Mouse (Mus musculus) layer of hippocampus, adult 11-12 months (tissue): ENCODE results near the gene Snx30.
A peak's percentile ranks its signal among the peaks of the same experiment; 100 is the strongest.
"Not testable (repeated sequence)": the region's sequence is repeated elsewhere in the genome, so short reads cannot be mapped to it uniquely, and the experiment has no call there.

ENCODE experiments used
- DNase-seq: peaks from one replicate; pipeline ENCODE4 v3.0.0; 2022; ENCODE audit warnings: low spot score

The Snx30 gene

GRCm38 (mm10) chr4:59805181-59805967 lies at the start of gene Snx30:
Snx30 (plus strand) TSS chr4:59805840.
- peak; percentile 90 for DNase-seq

- peak; percentile 71 for DNase-seq
Observed at GRCm38 (mm10) chr4:59756332-59757082, 49.1 kb upstream of the Snx30 start.

GRCm38 (mm10) chr4:59757452-59758435 lies 47.9 kb upstream of the Snx30 start:
- DNase-seq, result no peak

- no peak for DNase-seq
Observed at GRCm38 (mm10) chr4:59760016-59760415, 45.6 kb upstream of the Snx30 start.

- DNase-seq, result no peak
Observed at GRCm38 (mm10) chr4:59760636-59761364, 44.8 kb upstream of the Snx30 start.

GRCm38 (mm10) chr4:59761365-59761729 lies 44.3 kb upstream of the Snx30 start:
- DNase-seq, result no peak

- DNase-seq, result no peak
Observed at GRCm38 (mm10) chr4:59764950-59765349, 40.7 kb upstream of the Snx30 start.

GRCm38 (mm10) chr4:59765385-59766005 lies 40.1 kb upstream of the Snx30 start:
- DNase-seq, result no peak

GRCm38 (mm10) chr4:59767717-59768116 lies 37.9 kb upstream of the Snx30 start:
- no peak for DNase-seq

- no peak for DNase-seq
Observed at GRCm38 (mm10) chr4:59772171-59772879, 33.3 kb upstream of the Snx30 start.

- DNase-seq, result no peak
Observed at GRCm38 (mm10) chr4:59777828-59778227, 27.8 kb upstream of the Snx30 start.

- DNase-seq, result no peak
Observed at GRCm38 (mm10) chr4:59780568-59780967, 25.1 kb upstream of the Snx30 start.

GRCm38 (mm10) chr4:59782853-59783684 lies 22.6 kb upstream of the Snx30 start:
- peak; percentile 53 for DNase-seq

- DNase-seq, result peak; percentile 96
Observed at GRCm38 (mm10) chr4:59783685-59784279, 21.9 kb upstream of the Snx30 start.

GRCm38 (mm10) chr4:59785412-59785811 lies 20.2 kb upstream of the Snx30 start:
- no peak for DNase-seq

GRCm38 (mm10) chr4:59786661-59787060 lies 19.0 kb upstream of the Snx30 start:
- DNase-seq, result peak; percentile 82

GRCm38 (mm10) chr4:59787126-59787525 lies 18.5 kb upstream of the Snx30 start:
- DNase-seq, result no peak

GRCm38 (mm10) chr4:59789015-59789414 lies 16.6 kb upstream of the Snx30 start:
- DNase-seq, result no peak

GRCm38 (mm10) chr4:59793626-59794025 lies 12.0 kb upstream of the Snx30 start:
- DNase-seq, result not testable (repeated sequence)
